Mouse (Mus musculus) olfactory bulb, adult 2 months (tissue): Measurements from ENCODE around the gene Olfr1449.

ENCODE experiments used
- CTCF ChIP-seq: fragments of 200-500 bp; IDR thresholded peaks from 2 replicates; pipeline ENCODE4 v1.5.1; 2012; ENCODE audit warnings: low read depth, mild to moderate bottlenecking, low read length, moderate library complexity; ENCODE audit not compliant: insufficient read depth
- POLR2A ChIP-seq: fragments of 200-500 bp; IDR thresholded peaks from 2 replicates; pipeline ENCODE4 v1.6.1; 2012; ENCODE audit warnings: mild to moderate bottlenecking, low read depth, low read length, moderate library complexity; ENCODE audit not compliant: insufficient read depth

DNA sequence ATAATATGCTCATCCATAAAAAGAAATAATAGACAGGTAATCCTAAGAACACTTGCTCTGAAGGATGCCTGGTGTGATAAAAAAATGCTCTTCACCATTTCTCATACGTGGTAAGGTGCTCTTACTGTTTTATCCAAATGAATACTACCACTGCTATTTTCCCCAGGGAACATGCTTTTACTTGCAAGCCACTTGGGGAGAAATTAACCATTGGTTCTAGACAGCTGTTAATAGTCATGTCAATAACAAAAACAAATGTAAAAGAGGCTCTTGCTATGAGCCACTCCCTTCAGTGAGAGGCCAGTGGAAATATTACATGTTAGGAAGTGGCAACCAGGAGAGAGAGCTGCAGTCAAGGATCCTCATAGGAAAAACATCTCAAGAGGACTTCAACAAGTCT is 6.3 kb upstream of the Olfr1449 start, which contains the start of gene Olfr1448:
- TF ChIP-seq CTCF = no peak
- no peak for TF ChIP-seq POLR2A
